Mouse (Mus musculus) MEL (cell line): ENCODE results near the gene Gm45521. TPM values are rescaled to one million over a fixed set of nuclear protein-coding genes. Genes with fewer than 3 reads are reported as not detected.

Experiments used
- DNase-seq: peaks from one replicate; pipeline ENCODE4 v3.0.0; 2011; ENCODE audit warnings: low read depth, low spot score
- H3K27ac ChIP-seq: 2 replicates; pipeline ENCODE4 v1.5.1; 2012; ENCODE audit warnings: low read depth, mild to moderate bottlenecking, control low read depth, low read length, moderate library complexity; ENCODE audit not compliant: control insufficient read depth
- H3K27me3 ChIP-seq, 2 experiments: fragments of 150-350 bp in 1 of 2; sonication (generic) in 1 of 2; 2 replicates each; pipeline ENCODE4 v1.6.1; 2012; ENCODE audit warnings: low read length in 2 of 2, mild to moderate bottlenecking in 2 of 2, improper control_type of control experiment in 1 of 2, moderate library complexity in 1 of 2; ENCODE audit not compliant: insufficient read depth in 2 of 2, control insufficient read depth in 1 of 2
- H3K36me3 ChIP-seq, 2 experiments: 2 replicates each; pipeline ENCODE4 v1.6.1; 2012 to 2014; ENCODE audit warnings: low read length in 2 of 2, improper control_type of control experiment in 1 of 2, inconsistent platforms in 1 of 2, mild to moderate bottlenecking in 1 of 2; ENCODE audit not compliant: insufficient read depth in 2 of 2, control insufficient read depth in 1 of 2
- H3K4me1 ChIP-seq, 2 experiments: fragments of 150-350 bp in 1 of 2; sonication (generic) in 1 of 2; 2 replicates each; pipeline ENCODE4 v1.6.1; 2012; ENCODE audit warnings: low read length in 2 of 2, improper control_type of control experiment in 1 of 2, mild to moderate bottlenecking in 1 of 2; ENCODE audit not compliant: insufficient read depth in 2 of 2, control insufficient read depth in 1 of 2
- H3K4me3 ChIP-seq, 2 experiments: fragments of 150-350 bp in 1 of 2; sonication (generic) in 1 of 2; 2 replicates each; pipeline ENCODE4 v1.5.1; 2012; ENCODE audit warnings: low read depth in 2 of 2, low read length in 2 of 2, mild to moderate bottlenecking in 2 of 2, moderate library complexity in 2 of 2, control low read depth in 1 of 2, improper control_type of control experiment in 1 of 2; ENCODE audit not compliant: control insufficient read depth in 1 of 2, insufficient read depth in 1 of 2
- H3K79me2 ChIP-seq: 2 replicates; pipeline ENCODE4 v1.6.1; 2012; ENCODE audit warnings: mild to moderate bottlenecking, low read length, moderate library complexity; ENCODE audit not compliant: control insufficient read depth, poor library complexity, insufficient read depth
- H3K9ac ChIP-seq: 2 replicates; pipeline ENCODE4 v1.6.1; 2012; ENCODE audit warnings: low read depth, mild to moderate bottlenecking, control low read depth, low read length, moderate library complexity; ENCODE audit not compliant: control insufficient read depth, poor library complexity, severe bottlenecking
- H3K9me3 ChIP-seq: fragments of 150-350 bp; sonication (generic); replicated peaks from 2 replicates; pipeline ENCODE4 v1.6.1; 2012; ENCODE audit warnings: mild to moderate bottlenecking, low read length, improper control_type of control experiment, moderate library complexity; ENCODE audit not compliant: insufficient read depth
- CHD2 ChIP-seq: IDR thresholded peaks from 2 replicates; pipeline ENCODE4 v1.6.1; 2011; ENCODE audit warnings: low read length, improper control_type of control experiment
- CTCF ChIP-seq, 3 experiments: IDR thresholded peaks in 2 of 3; conservative IDR thresholded peaks in 1 of 3; 2 replicates each; pipeline ENCODE4 v1.5.1; 2011 to 2012; ENCODE audit warnings: low read length in 3 of 3, low read depth in 2 of 3, mild to moderate bottlenecking in 2 of 3, improper control_type of control experiment in 1 of 3, inconsistent platforms in 1 of 3, mixed read lengths in 1 of 3, moderate library complexity in 1 of 3; ENCODE audit not compliant: control insufficient read depth in 1 of 3, insufficient read depth in 1 of 3, poor library complexity in 1 of 3, severe bottlenecking in 1 of 3
- E2F4 ChIP-seq: IDR thresholded peaks from 2 replicates; pipeline ENCODE4 v1.6.1; 2011; ENCODE audit warnings: low read depth, low read length, improper control_type of control experiment, borderline replicate concordance
- EP300 ChIP-seq, 2 experiments: IDR thresholded peaks; 2 replicates each; pipeline ENCODE4 v1.6.1; 2011; ENCODE audit warnings: improper control_type of control experiment in 2 of 2, low read length in 2 of 2, low read depth in 1 of 2, mild to moderate bottlenecking in 1 of 2
- ETS1 ChIP-seq: IDR thresholded peaks from 2 replicates; pipeline ENCODE4 v1.6.1; 2012; ENCODE audit warnings: low read depth, mild to moderate bottlenecking, inconsistent platforms, low read length, improper control_type of control experiment, moderate library complexity
- GABPA ChIP-seq: IDR thresholded peaks from 2 replicates; pipeline ENCODE4 v1.6.1; 2012; ENCODE audit warnings: low read depth, mild to moderate bottlenecking, inconsistent platforms, low read length, improper control_type of control experiment, moderate library complexity
- GATA1 ChIP-seq: IDR thresholded peaks from 2 replicates; pipeline ENCODE4 v1.6.1; 2011; ENCODE audit warnings: low read depth, low read length, improper control_type of control experiment
- JUND ChIP-seq: IDR thresholded peaks from 2 replicates; pipeline ENCODE4 v1.6.1; 2011; ENCODE audit warnings: low read depth, mild to moderate bottlenecking, improper control_type of control experiment, low read length
- KAT2A ChIP-seq: conservative IDR thresholded peaks from 2 replicates; pipeline ENCODE4 v1.6.1; 2012; ENCODE audit warnings: low read depth, low read length, improper control_type of control experiment, inconsistent platforms
- MAFK ChIP-seq: IDR thresholded peaks from 2 replicates; pipeline ENCODE4 v1.6.1; 2011; ENCODE audit warnings: low read depth, mild to moderate bottlenecking, low read length, improper control_type of control experiment, borderline replicate concordance
- MAX ChIP-seq: IDR thresholded peaks from 2 replicates; pipeline ENCODE4 v1.6.1; 2011; ENCODE audit warnings: low read length, improper control_type of control experiment
- MAZ ChIP-seq: IDR thresholded peaks from 2 replicates; pipeline ENCODE4 v1.6.1; 2012; ENCODE audit warnings: low read depth, mild to moderate bottlenecking, inconsistent platforms, low read length, improper control_type of control experiment
- MYB ChIP-seq: IDR thresholded peaks from 2 replicates; pipeline ENCODE4 v1.6.1; 2011; ENCODE audit warnings: mild to moderate bottlenecking, low read depth, low read length, improper control_type of control experiment
- NRF1 ChIP-seq: IDR thresholded peaks from 2 replicates; pipeline ENCODE4 v1.6.1; 2014; ENCODE audit warnings: low read depth, mild to moderate bottlenecking, inconsistent platforms, low read length, improper control_type of control experiment, moderate library complexity; ENCODE audit not compliant: poor library complexity, insufficient read depth, severe bottlenecking
- POLR2A ChIP-seq, 2 experiments: IDR thresholded peaks; 2 replicates each; pipeline ENCODE4 v1.6.1; 2011 to 2012; ENCODE audit warnings: low read length in 2 of 2, mild to moderate bottlenecking in 2 of 2, control low read depth in 1 of 2, improper control_type of control experiment in 1 of 2, low read depth in 1 of 2, moderate library complexity in 1 of 2; ENCODE audit not compliant: control insufficient read depth in 1 of 2, insufficient read depth in 1 of 2, poor library complexity in 1 of 2
- POLR2AphosphoS5 ChIP-seq: IDR thresholded peaks from 2 replicates; pipeline ENCODE4 v1.6.1; 2012; ENCODE audit warnings: low read depth, borderline replicate concordance, mild to moderate bottlenecking, inconsistent platforms, low read length, moderate library complexity, mixed read lengths
- RCOR1 ChIP-seq: IDR thresholded peaks from 2 replicates; pipeline ENCODE4 v1.6.1; 2012; ENCODE audit warnings: low read depth, mild to moderate bottlenecking, inconsistent platforms, low read length, improper control_type of control experiment
- SIN3A ChIP-seq: IDR thresholded peaks from 2 replicates; pipeline ENCODE4 v1.6.1; 2012; ENCODE audit warnings: low read length, improper control_type of control experiment, inconsistent platforms
- SMC3 ChIP-seq: IDR thresholded peaks from 2 replicates; pipeline ENCODE4 v1.6.1; 2011; ENCODE audit warnings: low read depth, low read length, improper control_type of control experiment
- TAL1 ChIP-seq: IDR thresholded peaks from 2 replicates; pipeline ENCODE4 v1.6.1; 2012; ENCODE audit warnings: mild to moderate bottlenecking, inconsistent platforms, low read length, moderate library complexity, mixed read lengths
- TCF12 ChIP-seq: IDR thresholded peaks from 2 replicates; pipeline ENCODE4 v1.6.1; 2014; ENCODE audit warnings: low read depth, mild to moderate bottlenecking, inconsistent platforms, low read length, improper control_type of control experiment, moderate library complexity
- UBTF ChIP-seq: IDR thresholded peaks from 2 replicates; pipeline ENCODE4 v1.6.1; 2012; ENCODE audit warnings: low read depth, mild to moderate bottlenecking, inconsistent platforms, low read length, improper control_type of control experiment, moderate library complexity, borderline replicate concordance; ENCODE audit not compliant: insufficient read depth
- USF1 ChIP-seq: IDR thresholded peaks from 2 replicates; pipeline ENCODE4 v1.6.1; 2014; ENCODE audit warnings: low read depth, mild to moderate bottlenecking, inconsistent platforms, low read length, improper control_type of control experiment, moderate library complexity
- USF2 ChIP-seq, 2 experiments: IDR thresholded peaks; 2 replicates each; pipeline ENCODE4 v1.6.1; 2011 to 2012; ENCODE audit warnings: improper control_type of control experiment in 2 of 2, low read length in 2 of 2, borderline replicate concordance in 1 of 2, inconsistent platforms in 1 of 2, low read depth in 1 of 2, mild to moderate bottlenecking in 1 of 2; ENCODE audit not compliant: insufficient read depth in 1 of 2
- ZC3H11A ChIP-seq: IDR thresholded peaks from 2 replicates; pipeline ENCODE4 v1.6.1; 2012; ENCODE audit warnings: low read depth, mild to moderate bottlenecking, inconsistent platforms, low read length, improper control_type of control experiment
- polyA plus RNA-seq, 2 experiments: library from polyadenylated mRNA; stranded (reverse) in 1 of 2; unstranded in 1 of 2; fragments of >175 nt in 1 of 2; fragments of >200 nt in 1 of 2; gene quantifications; 2 replicates each; pipeline versions ENCODE4 v1.2.1 to v1.2.4; 2012; ENCODE audit warnings: low replicate concordance in 2 of 2, low read depth in 1 of 2; ENCODE audit not compliant: insufficient read length in 2 of 2, insufficient read depth in 1 of 2, missing spikeins in 1 of 2
- total RNA-seq: library from RNA; depleted of rRNA; stranded (reverse); fragments of 300-350 nt; gene quantifications from 2 replicates; pipeline ENCODE4 v1.2.3, GENCODE M21; 2012

Gene Gm45521
- total and polyA plus RNA-seq, 3 experiments = not detected

DNA sequence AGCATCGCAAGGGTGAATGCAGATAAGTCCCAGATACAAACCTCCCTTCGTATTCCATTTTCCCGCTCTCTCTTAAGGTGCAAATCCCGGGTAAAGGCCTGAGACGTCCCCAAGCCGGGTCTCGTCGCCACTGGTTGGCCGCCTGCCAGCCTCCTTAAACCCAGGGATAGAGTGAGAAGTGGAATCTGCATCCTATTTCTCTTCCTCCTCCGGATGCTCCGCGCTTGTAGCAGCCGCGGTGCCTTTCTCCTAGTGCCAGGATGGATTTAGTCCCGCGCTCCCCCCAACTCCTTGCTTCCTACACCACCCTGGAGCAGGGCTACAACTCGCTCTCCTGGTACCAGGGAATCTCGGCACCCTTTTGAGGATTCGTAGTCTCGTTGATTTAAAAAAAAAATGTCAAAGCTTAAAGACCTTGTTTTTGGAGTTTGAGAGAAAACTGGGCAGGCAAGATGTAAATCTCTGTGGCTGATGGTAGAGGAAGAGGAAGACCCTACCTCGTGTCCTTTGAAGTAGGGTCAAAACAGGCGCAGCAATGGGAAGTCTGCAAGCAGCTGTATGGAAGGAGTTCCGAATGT is 46.1 kb downstream of the Gm45521 start:
- no peak overlapping the region for H3K9ac ChIP-seq

DNA sequence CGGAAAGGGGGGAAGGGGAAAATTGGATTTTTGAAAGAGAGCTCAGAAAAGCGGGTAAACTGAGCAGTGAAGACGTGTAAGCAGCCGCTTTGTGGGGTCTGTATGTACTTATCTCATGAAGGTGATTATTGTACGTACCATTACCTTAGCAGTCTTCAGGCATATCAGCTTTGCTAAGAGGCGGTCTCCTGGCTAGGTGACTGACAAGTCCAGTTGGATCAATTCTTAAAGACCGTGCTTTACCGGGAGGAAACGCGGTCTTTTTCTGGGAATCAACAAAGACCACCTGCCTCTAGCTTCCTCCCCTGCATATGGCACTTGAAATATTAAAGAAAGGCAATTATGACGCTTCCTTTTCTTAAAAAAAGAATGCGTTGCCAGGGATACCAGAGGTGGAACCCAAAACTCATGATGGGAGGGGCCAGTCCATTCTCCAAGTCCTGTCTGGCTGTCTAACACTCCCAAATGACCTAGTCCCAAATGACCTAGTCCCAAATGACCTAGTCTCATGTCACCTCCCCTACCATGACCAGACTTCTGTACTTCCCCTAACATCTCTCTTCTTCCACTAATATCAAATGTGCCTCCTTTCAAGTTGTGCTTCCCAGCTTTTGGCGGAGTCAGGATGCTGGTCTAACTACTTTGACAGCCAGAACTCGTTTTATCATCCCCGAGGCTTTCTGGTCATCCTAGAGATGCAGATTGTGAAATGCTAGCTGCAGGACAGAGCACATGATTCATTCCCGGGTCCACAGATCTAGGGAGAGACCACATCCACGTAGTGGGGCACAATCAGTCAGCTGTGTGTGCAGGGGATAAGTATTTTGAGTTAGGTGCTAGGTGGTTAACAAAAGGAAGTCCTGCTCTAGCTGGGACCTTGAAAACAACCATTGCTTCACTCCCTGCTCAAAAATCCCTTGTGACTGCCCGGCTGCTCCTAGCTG is 46.9 kb downstream of the Gm45521 start:
- Histone ChIP-seq H3K79me2 (no peaks in the 10 kb centered on the region), H3K4me1 (no peaks in the 10 kb centered on the region), H3K27me3 (no peaks in the 10 kb centered on the region; a peak in 1 of 4 replicates), H3K36me3 (no peaks in the 10 kb centered on the region), H3K9me3 (no peaks in the 10 kb centered on the region), H3K9ac (no peak overlapping the region), H3K4me3 (no peak overlapping the region), H3K27ac (no peak overlapping the region)
- no peak for DNase-seq
- TF ChIP-seq CHD2 (no peak), TAL1 (no peak), CTCF (IDR thresholded peaks at IDR 0.05 in 2 of 3, conservative IDR thresholded peaks at IDR 0.05 in 1 of 3; ENCODE audit: control insufficient read depth in 1 of 3, insufficient read depth in 1 of 3, low read depth in 2 of 3, low read length in 3 of 3, poor library complexity in 1 of 3, severe bottlenecking in 1 of 3) (no peak), ETS1 (no peak), GATA1 (no peak), KAT2A (no peak), MAZ (no peak), EP300 (IDR thresholded peaks at IDR 0.05; ENCODE audit: low read depth in 1 of 2, low read length in 2 of 2) (no peak), USF2 (IDR thresholded peaks at IDR 0.05; ENCODE audit: borderline replicate concordance in 1 of 2, insufficient read depth in 1 of 2, low read depth in 1 of 2, low read length in 2 of 2) (no peak), SMC3 (no peak), RCOR1 (no peak), ZC3H11A (no peak), MAX (no peak), USF1 (no peak), E2F4 (no peak), UBTF (no peak), TCF12 (no peak), SIN3A (no peak)

More for the DNA sequence above, 46.1 kb downstream of the Gm45521 start:
- Histone ChIP-seq H3K79me2 (no peaks in the 10 kb centered on the region), H3K36me3 (no peaks in the 10 kb centered on the region), H3K27me3 (no peaks in the 10 kb centered on the region; a peak in 1 of 4 replicates), H3K4me3 (no peak overlapping the region), H3K27ac (no peak overlapping the region), H3K4me1 (no peaks in the 10 kb centered on the region), H3K9me3 (no peaks in the 10 kb centered on the region)
- DNase-seq = no peak
- TF ChIP-seq POLR2AphosphoS5 (no peak), SMC3 (no peak), POLR2A (IDR thresholded peaks at IDR 0.05; ENCODE audit: control insufficient read depth in 1 of 2, insufficient read depth in 1 of 2, low read depth in 1 of 2, low read length in 2 of 2, poor library complexity in 1 of 2) (no peak), TAL1 (no peak), RCOR1 (no peak), TCF12 (no peak), NRF1 (no peak), GATA1 (no peak), UBTF (no peak), MYB (no peak), ETS1 (no peak), MAZ (no peak), GABPA (no peak), MAFK (no peak), JUND (no peak), USF2 (IDR thresholded peaks at IDR 0.05; ENCODE audit: borderline replicate concordance in 1 of 2, insufficient read depth in 1 of 2, low read depth in 1 of 2, low read length in 2 of 2) (no peak), E2F4 (no peak)
